22 mouse cellular contexts compared by ENCODE assay signal in the genomic region with DNA sequence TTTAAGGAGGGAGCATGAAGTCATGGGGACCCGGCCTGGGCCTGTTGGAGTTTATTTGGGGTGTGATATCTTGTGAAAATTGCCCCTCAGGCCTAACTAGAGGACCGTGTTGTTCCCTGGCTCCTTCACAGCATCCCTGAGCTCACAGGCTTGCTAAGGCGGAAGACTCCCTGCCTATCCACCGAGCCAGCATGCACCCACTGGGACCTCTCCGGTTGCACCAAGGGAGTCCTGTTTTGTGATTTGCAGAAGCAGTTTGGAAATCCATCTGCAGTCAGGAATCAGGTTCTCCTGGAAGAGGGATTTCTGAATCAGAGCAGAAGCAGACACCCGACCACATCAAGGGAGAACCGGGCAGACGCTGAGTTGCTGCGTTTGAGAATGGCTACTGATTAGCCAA.
DNase-seq lines count a peak whose midpoint lies in the region; ATAC-seq and TF ChIP-seq lines count a peak whose summit lies in the region.
"Had no signal": no experiment of that assay in that cellular context is flagged by ENCODE, and none has a peak within 500 bp of the region (broad histone marks: within the 10 kb centered on the region; RNA-seq: fewer than 3 reads in every experiment).

No protein-coding gene starts in this region.

- no peak overlapping the region for H3K4me2 ChIP-seq in embryonic facial prominence, embryonic 11.5 days (ENCODE audit: low read depth, low read length)
- H3K4me2 ChIP-seq in limb, embryonic 14.5 days (replicated peaks; ENCODE audit: low read depth, low read length, severe bottlenecking): no peak overlapping the region; the same call in 1 of the 2 replicates
- no peak overlapping the region for H3K4me2 ChIP-seq in midbrain, embryonic 14.5 days (ENCODE audit: low read length)
- H3K4me2 ChIP-seq: forebrain, embryonic 15.5 days; hindbrain, embryonic 12.5 days had no signal

- no peaks in the 10 kb centered on the region for H3K27me3 ChIP-seq in embryonic facial prominence, embryonic 11.5 days (ENCODE audit: control insufficient read depth, insufficient read depth, low read length)
- no peaks in the 10 kb centered on the region for H3K27me3 ChIP-seq in embryonic facial prominence, embryonic 10.5 days (replicated peaks; ENCODE audit: low read depth, poor library complexity, severe bottlenecking)
- H3K27me3 ChIP-seq in limb, embryonic 14.5 days (ENCODE audit: control insufficient read depth, insufficient read depth, low read length): no peaks in the 10 kb centered on the region
- H3K27me3 ChIP-seq in midbrain, embryonic 14.5 days (ENCODE audit: control insufficient read depth, insufficient read depth, low read length): no peaks in the 10 kb centered on the region
- H3K27me3 ChIP-seq: forebrain, embryonic 15.5 days; hindbrain, embryonic 12.5 days had no signal

- no peak overlapping the region for H3K27ac ChIP-seq in embryonic facial prominence, embryonic 11.5 days (replicated peaks; ENCODE audit: low read depth, low read length)
- H3K27ac ChIP-seq in embryonic facial prominence, embryonic 10.5 days (replicated peaks): no peak overlapping the region; the same call in 1 of the 2 replicates
- 0 out of 2 replicates have a peak overlapping the region, but pooled peaks have one; percentile 19 for H3K27ac ChIP-seq in limb, embryonic 14.5 days (replicated peaks; ENCODE audit: low read depth, low read length)
- no peak overlapping the region for H3K27ac ChIP-seq in midbrain, embryonic 14.5 days (replicated peaks; ENCODE audit: low read depth, low read length)
- H3K27ac ChIP-seq: forebrain, embryonic 15.5 days; heart, embryonic 10.5 days; hindbrain, embryonic 12.5 days; hindbrain, postnatal 0 days had no signal

- ATAC-seq in embryonic facial prominence, embryonic 11.5 days (replicated peaks; ENCODE audit: insufficient number of reproducible peaks, low FRiP score, low TSS enrichment, low read depth): no peak
- ATAC-seq in limb, embryonic 14.5 days (ENCODE audit: low FRiP score, low read depth): no peak
- ATAC-seq in midbrain, embryonic 14.5 days (ENCODE audit: low FRiP score, low TSS enrichment): no peak
- ATAC-seq: CD4-positive, CD25-positive, alpha-beta regulatory T cell, adult 4 months; forebrain, embryonic 15.5 days; hindbrain, postnatal 0 days had no signal

- no peak for TF ChIP-seq POLR2A in limb, embryonic 14.5 days (IDR thresholded peaks at IDR 0.05; ENCODE audit: borderline replicate concordance, extremely low read depth, insufficient read depth, insufficient read length)

- no peak overlapping the region for H3K9ac ChIP-seq in embryonic facial prominence, embryonic 11.5 days (replicated peaks; ENCODE audit: low read length)
- no peak overlapping the region for H3K9ac ChIP-seq in limb, embryonic 14.5 days (ENCODE audit: low read depth, low read length, severe bottlenecking)
- H3K9ac ChIP-seq in midbrain, embryonic 14.5 days (replicated peaks; ENCODE audit: low read length): no peak overlapping the region
- H3K9ac ChIP-seq: forebrain, embryonic 15.5 days; hindbrain, embryonic 12.5 days had no signal

- H3K9me3 ChIP-seq in embryonic facial prominence, embryonic 11.5 days (replicated peaks; ENCODE audit: control insufficient read depth, low read length): no peaks in the 10 kb centered on the region
- no peaks in the 10 kb centered on the region for H3K9me3 ChIP-seq in embryonic facial prominence, embryonic 10.5 days
- H3K9me3 ChIP-seq in limb, embryonic 14.5 days (ENCODE audit: control insufficient read depth, low read length): no peaks in the 10 kb centered on the region
- H3K9me3 ChIP-seq in midbrain, embryonic 14.5 days (ENCODE audit: control insufficient read depth, low read length): no peaks in the 10 kb centered on the region
- H3K9me3 ChIP-seq: forebrain, embryonic 15.5 days; G1E; heart, embryonic 10.5 days; hindbrain, embryonic 12.5 days had no signal

- H3K4me3 ChIP-seq in embryonic facial prominence, embryonic 11.5 days (ENCODE audit: low read depth, low read length): no peak overlapping the region
- no peak overlapping the region for H3K4me3 ChIP-seq in embryonic facial prominence, embryonic 10.5 days
- no peak overlapping the region for H3K4me3 ChIP-seq in limb, embryonic 14.5 days (replicated peaks; ENCODE audit: low read length)
- no peak overlapping the region for H3K4me3 ChIP-seq in midbrain, embryonic 14.5 days (replicated peaks; ENCODE audit: low read depth, low read length)
- H3K4me3 ChIP-seq: forebrain, embryonic 15.5 days; heart, embryonic 10.5 days; hindbrain, embryonic 12.5 days had no signal

- peak; percentile 42 for DNase-seq in embryonic facial prominence, embryonic 11.5 days (ENCODE audit: low spot score)
- no peak for DNase-seq in embryonic facial prominence, embryonic 10.5 days (ENCODE audit: low spot score)
- DNase-seq in heart, adult 11 months: peak; percentile 93
- no peak for DNase-seq in heart, adult 8-10 months (ENCODE audit: low spot score)
- DNase-seq in limb, embryonic 14.5 days (ENCODE audit: low spot score): no peak
- DNase-seq in ovary, postnatal 14 days (ENCODE audit: low spot score): no peak
- DNase-seq in midbrain, embryonic 14.5 days: no peak
- DNase-seq: adrenal gland, adult 8-10 months; adrenal gland, postnatal 36 days; B cell, adult 2 months; cerebellum, adult 11 months; cerebellum, adult 8-10 months; cerebellum, postnatal 14 days; embryo, embryonic 11 days; heart, postnatal 10 days; heart, postnatal 4 days had no signal

- 53% methylated on average over 9 of the region's 9 CpGs for WGBS in embryonic facial prominence, embryonic 11.5 days
- WGBS in embryonic facial prominence, embryonic 10.5 days: 64% methylated on average over 9 of the region's 9 CpGs
- 31% methylated on average over 9 of the region's 9 CpGs for WGBS in limb, embryonic 14.5 days
- 81% methylated on average over 9 of the region's 9 CpGs for WGBS in midbrain, embryonic 14.5 days

- H3K36me3 ChIP-seq in embryonic facial prominence, embryonic 11.5 days (replicated peaks; ENCODE audit: control insufficient read depth, insufficient read depth, low read depth, low read length): no peaks in the 10 kb centered on the region
- H3K36me3 ChIP-seq in embryonic facial prominence, embryonic 10.5 days (replicated peaks): no peaks in the 10 kb centered on the region
- H3K36me3 ChIP-seq in limb, embryonic 14.5 days (ENCODE audit: control insufficient read depth, insufficient read depth, low read length): no peaks in the 10 kb centered on the region
- H3K36me3 ChIP-seq in midbrain, embryonic 14.5 days (ENCODE audit: control insufficient read depth, insufficient read depth, low read length): no peaks in the 10 kb centered on the region
- H3K36me3 ChIP-seq: forebrain, embryonic 15.5 days; G1E; heart, embryonic 10.5 days; hindbrain, embryonic 12.5 days had no signal

- H3K4me1 ChIP-seq in embryonic facial prominence, embryonic 11.5 days (ENCODE audit: control insufficient read depth, insufficient read depth, low read length): peaks cover 5% of the 10 kb centered on the region
- peaks cover 46% of the 10 kb centered on the region for H3K4me1 ChIP-seq in embryonic facial prominence, embryonic 10.5 days
- H3K4me1 ChIP-seq in limb, embryonic 14.5 days (ENCODE audit: control insufficient read depth, insufficient read depth, low read length): peaks cover 23% of the 10 kb centered on the region
- H3K4me1 ChIP-seq in midbrain, embryonic 14.5 days (ENCODE audit: control insufficient read depth, insufficient read depth, low read length): no peaks in the 10 kb centered on the region
- H3K4me1 ChIP-seq: forebrain, embryonic 15.5 days had no signal

Comparison
In these comparisons a context has a peak if more than half of its experiments do, and no peak if none do; other contexts are left out.
1. DNase-seq: peak in embryonic facial prominence, embryonic 11.5 days (single experiment) and heart, adult 11 months (single experiment); none in embryonic facial prominence, embryonic 10.5 days (single experiment), heart, adult 8-10 months (single experiment), limb, embryonic 14.5 days (single experiment), ovary, postnatal 14 days (single experiment) and midbrain, embryonic 14.5 days (single experiment).